In genomic region chr10:51956493-51956892, GRCm38 (mm10) we compare ENCODE assay signal across 26 mouse cellular contexts.
DNase-seq lines count a peak whose midpoint lies in the region; ATAC-seq lines count a peak whose summit lies in the region.
"Had no signal": no experiment of that assay in that cellular context is flagged by ENCODE, and none has a peak within 500 bp of the region (broad histone marks: within the 10 kb centered on the region; RNA-seq: fewer than 3 reads in every experiment).

No protein-coding gene starts in this region.

- no peaks in the 10 kb centered on the region for H3K27me3 ChIP-seq in embryonic facial prominence, embryonic 14.5 days (replicated peaks; ENCODE audit: control insufficient read depth, insufficient read depth, low read length)
- H3K27me3 ChIP-seq in embryonic facial prominence, embryonic 10.5 days (replicated peaks; ENCODE audit: low read depth, poor library complexity, severe bottlenecking), result no peaks in the 10 kb centered on the region
- H3K27me3 ChIP-seq in hindbrain, embryonic 10.5 days (ENCODE audit: insufficient read depth, poor library complexity, severe bottlenecking), result no peaks in the 10 kb centered on the region
- H3K27me3 ChIP-seq: embryonic facial prominence, embryonic 12.5 days; forebrain, embryonic 12.5 days; forebrain, embryonic 15.5 days had no signal

- H3K4me3 ChIP-seq in embryonic facial prominence, embryonic 14.5 days (ENCODE audit: low read depth, low read length), result no peak overlapping the region
- no peak overlapping the region for H3K4me3 ChIP-seq in embryonic facial prominence, embryonic 10.5 days
- H3K4me3 ChIP-seq in hindbrain, embryonic 10.5 days, result no peak overlapping the region
- H3K4me3 ChIP-seq: embryonic facial prominence, embryonic 12.5 days; erythroblast, embryonic 14.5 days; forebrain, embryonic 12.5 days; forebrain, embryonic 15.5 days; gastrocnemius, adult 2 months had no signal

- H3K4me2 ChIP-seq in embryonic facial prominence, embryonic 14.5 days (ENCODE audit: low read depth, low read length), result no peak overlapping the region
- H3K4me2 ChIP-seq: embryonic facial prominence, embryonic 12.5 days; forebrain, embryonic 12.5 days; forebrain, embryonic 15.5 days; hindbrain, embryonic 14.5 days had no signal

- DNase-seq in embryonic facial prominence, embryonic 14.5 days (ENCODE audit: low spot score), result peak; percentile 6
- no peak for DNase-seq in embryonic facial prominence, embryonic 10.5 days (ENCODE audit: low spot score)
- peak; percentile 26 for DNase-seq in 3T3-L1 (ENCODE audit: low read depth, low spot score)
- DNase-seq in R1 (ENCODE audit: low read depth, low spot score), result peak; percentile 14
- no peak for DNase-seq in hindbrain, embryonic 10.5 days (ENCODE audit: low spot score)
- no peak for DNase-seq in left cerebral cortex, postnatal 14 days (ENCODE audit: low spot score in 2 of 2)
- DNase-seq: adrenal gland, postnatal 10 days; adrenal gland, postnatal 36 days; B cell, adult 2 months; cerebellum, adult 18-20 months; cerebellum, adult 9-10 months; cerebellum, postnatal 14 days; gastrocnemius, adult 2 months; gastrocnemius, postnatal 14 days; heart, adult 11 months; heart, postnatal 36 days; kidney, adult 18-20 months had no signal

- H3K36me3 ChIP-seq in embryonic facial prominence, embryonic 14.5 days (ENCODE audit: control insufficient read depth, insufficient read depth, low read length), result no peaks in the 10 kb centered on the region
- H3K36me3 ChIP-seq in embryonic facial prominence, embryonic 10.5 days (replicated peaks), result no peaks in the 10 kb centered on the region
- no peaks in the 10 kb centered on the region for H3K36me3 ChIP-seq in hindbrain, embryonic 10.5 days
- H3K36me3 ChIP-seq: embryonic facial prominence, embryonic 12.5 days; forebrain, embryonic 12.5 days; forebrain, embryonic 15.5 days had no signal

- no peak overlapping the region for H3K9ac ChIP-seq in embryonic facial prominence, embryonic 14.5 days (ENCODE audit: low read depth, low read length)
- H3K9ac ChIP-seq: embryonic facial prominence, embryonic 12.5 days; forebrain, embryonic 12.5 days; forebrain, embryonic 15.5 days; hindbrain, embryonic 14.5 days had no signal

- no peak for ATAC-seq in embryonic facial prominence, embryonic 14.5 days (ENCODE audit: low read depth)
- ATAC-seq: CD4-positive, CD25-positive, alpha-beta regulatory T cell, adult 4 months; forebrain, embryonic 15.5 days; hindbrain, postnatal 0 days; inflammation-experienced regulatory T-cells, adult 6 months; intestine, embryonic 16.5 days had no signal

- 43% methylated on average over 1 of the region's 1 CpGs for WGBS in embryonic facial prominence, embryonic 14.5 days
- 55% methylated on average over 1 of the region's 1 CpGs for WGBS in embryonic facial prominence, embryonic 10.5 days
- WGBS in hindbrain, embryonic 10.5 days, result 67% methylated on average over 1 of the region's 1 CpGs

- intact Hi-C loops in left cerebral cortex, postnatal 14 days (cut with DNase I), result no loop called here

- no peaks in the 10 kb centered on the region for H3K4me1 ChIP-seq in embryonic facial prominence, embryonic 14.5 days (ENCODE audit: control insufficient read depth, insufficient read depth, low read length)
- peaks cover 2% of the 10 kb centered on the region; the same call in 1 of the 2 replicates for H3K4me1 ChIP-seq in embryonic facial prominence, embryonic 10.5 days
- H3K4me1 ChIP-seq in hindbrain, embryonic 10.5 days (replicated peaks), result peaks cover 2% of the 10 kb centered on the region; the same call in 1 of the 2 replicates
- H3K4me1 ChIP-seq: embryonic facial prominence, embryonic 12.5 days; forebrain, embryonic 12.5 days had no signal

- no peaks in the 10 kb centered on the region for H3K9me3 ChIP-seq in embryonic facial prominence, embryonic 14.5 days (ENCODE audit: control insufficient read depth, low read length)
- H3K9me3 ChIP-seq in embryonic facial prominence, embryonic 10.5 days, result no peaks in the 10 kb centered on the region
- no peaks in the 10 kb centered on the region for H3K9me3 ChIP-seq in hindbrain, embryonic 10.5 days
- H3K9me3 ChIP-seq: embryonic facial prominence, embryonic 12.5 days; forebrain, embryonic 12.5 days; forebrain, embryonic 15.5 days had no signal

- H3K27ac ChIP-seq in embryonic facial prominence, embryonic 14.5 days (replicated peaks; ENCODE audit: low read depth, low read length), result no peak overlapping the region
- no peak overlapping the region for H3K27ac ChIP-seq in embryonic facial prominence, embryonic 10.5 days (replicated peaks)
- H3K27ac ChIP-seq in hindbrain, embryonic 10.5 days, result no peak overlapping the region
- H3K27ac ChIP-seq: embryonic facial prominence, embryonic 12.5 days; forebrain, embryonic 12.5 days; forebrain, embryonic 15.5 days; gastrocnemius, adult 2 months; hindbrain, embryonic 14.5 days; hindbrain, postnatal 0 days had no signal

Comparison
In these comparisons a context has a peak if more than half of its experiments do, and no peak if none do; other contexts are left out.
1. DNase-seq: peak in embryonic facial prominence, embryonic 14.5 days (single experiment), 3T3-L1 (single experiment) and R1 (single experiment); none in embryonic facial prominence, embryonic 10.5 days (single experiment), hindbrain, embryonic 10.5 days (single experiment) and left cerebral cortex, postnatal 14 days (0 of 2).